Mouse (Mus musculus) myocyte (in vitro differentiated cells): Measurements from ENCODE around the gene Cmklr1.

Source experiments
- CEBPB ChIP-seq: IDR thresholded peaks from 2 replicates; pipeline ENCODE4 v1.6.1; 2011; ENCODE audit warnings: mild to moderate bottlenecking, moderate library complexity; ENCODE audit not compliant: poor library complexity, insufficient read depth, severe bottlenecking
- E2F4 ChIP-seq: IDR thresholded peaks from one replicate; pipeline ENCODE4 v1.6.1; 2011; ENCODE audit warnings: mild to moderate bottlenecking, control low read depth, moderate library complexity; ENCODE audit not compliant: insufficient read depth
- MAX ChIP-seq: IDR thresholded peaks from one replicate; pipeline ENCODE4 v1.6.1; 2011; ENCODE audit warnings: low read depth, mild to moderate bottlenecking, control low read depth
- MYOD1 ChIP-seq, 3 experiments: IDR thresholded peaks; one replicate each; pipeline ENCODE4 v1.6.1; 2011; ENCODE audit warnings: control low read depth in 2 of 3, low read depth in 2 of 3, mild to moderate bottlenecking in 2 of 3, moderate library complexity in 1 of 3; ENCODE audit not compliant: insufficient read length in 2 of 3, control insufficient read depth in 1 of 3
- POLR2A ChIP-seq: IDR thresholded peaks from one replicate; pipeline ENCODE4 v1.6.1; 2011; ENCODE audit warnings: low read depth, mild to moderate bottlenecking, control low read depth, moderate library complexity; ENCODE audit not compliant: insufficient read length
- POLR2AphosphoS2 ChIP-seq: IDR thresholded peaks from one replicate; pipeline ENCODE4 v1.6.1; 2011; ENCODE audit warnings: low read depth, control low read depth; ENCODE audit not compliant: insufficient read length
- REST ChIP-seq: IDR thresholded peaks from one replicate; pipeline ENCODE4 v1.6.1; 2011; ENCODE audit warnings: mild to moderate bottlenecking, control low read depth, moderate library complexity; ENCODE audit not compliant: insufficient read depth, insufficient read length
- SRF ChIP-seq: IDR thresholded peaks from one replicate; pipeline ENCODE4 v1.6.1; 2011; ENCODE audit warnings: low read depth; ENCODE audit not compliant: control insufficient read depth, insufficient read length
- TCF12 ChIP-seq: IDR thresholded peaks from one replicate; pipeline ENCODE4 v1.6.1; 2011; ENCODE audit warnings: mild to moderate bottlenecking, control low read depth; ENCODE audit not compliant: poor library complexity, insufficient read depth, severe bottlenecking
- USF1 ChIP-seq: IDR thresholded peaks from one replicate; pipeline ENCODE4 v1.6.1; 2011; ENCODE audit warnings: low read depth, mild to moderate bottlenecking, control low read depth, moderate library complexity

DNA sequence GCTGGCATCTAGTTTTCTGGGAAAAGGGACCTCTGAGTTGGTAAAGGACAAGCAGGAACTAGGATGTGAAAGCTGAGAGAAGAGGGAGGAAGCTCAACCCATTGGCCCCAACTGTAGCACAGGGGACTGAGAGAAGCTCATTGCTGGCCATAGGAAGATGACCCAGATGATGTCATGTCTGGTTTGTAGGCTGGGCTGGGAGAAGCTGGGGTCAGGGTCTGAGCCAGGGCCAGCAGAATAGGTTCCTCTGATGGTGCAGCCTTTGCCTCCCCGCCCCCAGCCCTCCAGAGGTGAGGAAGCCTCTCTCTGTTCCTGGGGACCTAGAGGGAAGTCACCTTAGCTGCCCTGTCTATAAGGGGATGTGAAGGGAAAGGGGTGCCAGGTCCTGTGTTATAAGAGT is 31.1 kb downstream of the Cmklr1 start:
- no peak for TF ChIP-seq E2F4
- TF ChIP-seq MAX = no peak
- TF ChIP-seq POLR2A = no peak
- no peak for TF ChIP-seq SRF
- TF ChIP-seq CEBPB = no peak
- no peak for TF ChIP-seq MYOD1 (IDR thresholded peaks at IDR 0.05; ENCODE audit: control insufficient read depth in 1 of 3, insufficient read length in 2 of 3, low read depth in 2 of 3)
- no peak for TF ChIP-seq USF1
- TF ChIP-seq REST = no peak
- no peak for TF ChIP-seq TCF12
- TF ChIP-seq POLR2AphosphoS2 = no peak
